Mouse (Mus musculus) spleen, postnatal 36 days (tissue): ENCODE measurements around the gene Otub1.

Experiments used
- DNase-seq, 2 experiments: peaks; one replicate each; pipeline ENCODE4 v3.0.0; 2022; ENCODE audit warnings: low spot score in 2 of 2, mixed read lengths in 1 of 2

The Otub1 gene

DNA sequence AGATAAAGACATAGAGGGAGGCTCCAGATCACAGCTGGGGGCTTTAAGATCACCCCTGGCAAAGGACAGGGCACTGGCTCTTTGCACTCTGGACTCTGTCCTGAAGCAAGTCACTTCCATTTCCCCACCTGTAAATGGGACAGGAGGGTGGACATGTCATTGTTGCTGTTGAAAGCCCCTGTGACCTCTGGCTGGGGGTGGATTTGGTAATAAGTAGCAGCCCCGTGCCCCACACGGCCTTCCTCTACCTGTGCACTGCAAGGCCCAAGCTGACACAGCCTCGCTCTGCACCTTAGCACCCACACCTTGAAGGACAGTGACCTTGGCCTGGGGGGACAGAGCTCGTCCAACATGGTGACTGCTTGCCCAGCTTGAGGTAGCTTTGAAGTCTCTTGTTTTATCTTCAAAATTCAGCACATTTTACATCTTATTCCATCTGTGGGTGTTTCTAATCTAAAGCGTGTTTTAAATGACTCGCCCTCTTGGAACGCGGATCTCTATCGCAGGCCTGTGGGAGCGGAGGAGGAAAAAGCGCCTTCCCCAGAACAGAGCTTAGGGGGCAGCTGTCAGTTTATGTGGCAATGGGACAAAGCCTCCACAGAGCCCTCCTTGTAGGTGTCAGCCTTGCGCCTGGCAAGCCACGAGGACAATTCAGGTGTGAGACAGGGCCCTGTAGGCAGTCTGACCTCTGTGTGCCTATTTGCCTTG is 28.2 kb downstream of the Otub1 start:
- no peak for DNase-seq

DNA sequence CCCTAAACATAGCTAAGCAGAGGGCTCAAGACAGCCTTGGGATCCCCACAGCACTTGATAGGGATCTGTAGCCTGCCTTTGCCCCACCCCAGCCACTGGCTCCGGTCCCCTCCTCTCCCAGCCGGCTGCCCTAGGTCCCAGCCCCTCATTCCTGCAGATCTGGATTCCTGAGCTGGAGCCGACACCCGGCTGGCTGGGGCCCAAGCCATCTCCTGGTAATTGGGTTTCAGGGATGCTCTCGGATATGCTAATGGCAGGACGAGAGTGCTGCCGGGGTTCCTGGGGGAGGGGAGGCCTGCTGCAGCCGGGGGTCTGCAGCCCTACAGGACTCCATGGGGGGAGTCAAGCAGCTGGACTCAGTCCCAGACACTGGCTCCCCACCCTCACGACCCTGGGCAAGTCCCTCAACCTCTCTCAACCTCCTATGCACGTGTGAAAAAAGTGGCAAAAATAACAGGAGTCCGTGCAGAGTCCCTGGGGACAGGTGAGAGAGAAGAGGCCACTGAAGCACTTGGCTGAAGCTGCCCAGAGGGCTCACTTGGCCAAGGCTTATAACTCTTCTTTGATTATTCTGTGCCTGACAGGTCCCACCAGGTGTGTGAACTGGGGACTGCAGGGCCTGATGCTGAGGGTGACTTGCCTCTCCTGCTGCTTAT is 29.9 kb downstream of the Otub1 start:
- no peak for DNase-seq

DNA sequence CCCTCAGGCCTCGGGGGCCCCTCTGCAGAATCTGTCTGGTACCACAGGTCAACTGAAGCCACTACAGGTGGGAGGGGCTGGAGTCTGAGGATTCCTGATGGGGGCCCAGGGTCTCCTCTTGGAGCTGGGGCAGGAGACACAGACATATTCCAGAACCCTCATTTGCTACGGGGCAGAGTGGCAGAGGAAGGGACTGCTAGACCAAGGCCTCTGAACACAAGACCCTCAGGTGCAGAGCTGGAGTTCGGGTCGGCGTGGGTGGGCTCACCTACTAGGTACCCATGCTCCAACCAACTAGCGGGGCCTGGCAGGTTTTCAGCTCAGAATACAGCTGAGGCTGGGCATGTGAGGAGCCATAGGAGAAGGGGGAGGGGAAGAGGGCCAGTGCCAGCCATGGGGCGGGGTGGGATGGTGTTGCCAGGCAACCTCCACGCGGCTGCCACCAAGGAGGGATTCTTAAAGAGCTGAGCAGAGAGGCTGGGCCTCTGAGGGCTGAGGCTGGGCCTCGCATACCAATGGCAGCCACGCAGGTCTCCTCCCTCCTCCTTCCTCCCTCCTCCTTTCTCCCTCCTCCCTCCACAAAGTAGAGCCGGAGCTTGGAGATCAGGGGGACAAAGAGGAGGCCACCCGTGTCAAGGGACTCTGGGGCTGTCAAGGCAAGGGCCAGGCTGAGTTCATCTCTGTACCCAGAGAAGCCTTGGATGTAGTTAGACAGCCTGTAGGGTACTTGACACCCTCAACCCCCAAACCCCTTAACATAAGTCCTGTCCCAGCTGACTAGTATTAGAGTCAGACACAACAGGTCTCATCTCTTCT is 33.9 kb downstream of the Otub1 start:
- DNase-seq: no peak

DNA sequence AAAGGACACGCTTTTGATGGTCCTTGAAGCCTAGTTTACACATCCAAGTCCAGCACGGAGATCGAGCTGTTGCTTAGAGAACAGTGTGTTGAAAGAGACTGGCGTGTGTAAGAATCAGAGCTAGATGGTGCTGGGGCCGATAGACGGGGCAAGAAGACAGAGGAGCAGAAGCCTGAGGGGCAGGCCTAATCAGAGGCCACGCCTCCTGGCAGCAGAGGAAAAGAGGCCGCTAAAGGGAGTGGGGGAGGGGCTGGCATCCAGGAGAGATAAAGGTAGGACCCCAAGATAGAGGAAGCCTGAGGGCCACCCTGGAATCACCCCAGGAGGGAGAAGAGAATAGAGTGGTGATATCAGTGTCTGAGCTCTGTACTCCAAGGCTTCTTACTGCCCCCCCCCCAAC is 34.7 kb downstream of the Otub1 start:
- DNase-seq: no peak

DNA sequence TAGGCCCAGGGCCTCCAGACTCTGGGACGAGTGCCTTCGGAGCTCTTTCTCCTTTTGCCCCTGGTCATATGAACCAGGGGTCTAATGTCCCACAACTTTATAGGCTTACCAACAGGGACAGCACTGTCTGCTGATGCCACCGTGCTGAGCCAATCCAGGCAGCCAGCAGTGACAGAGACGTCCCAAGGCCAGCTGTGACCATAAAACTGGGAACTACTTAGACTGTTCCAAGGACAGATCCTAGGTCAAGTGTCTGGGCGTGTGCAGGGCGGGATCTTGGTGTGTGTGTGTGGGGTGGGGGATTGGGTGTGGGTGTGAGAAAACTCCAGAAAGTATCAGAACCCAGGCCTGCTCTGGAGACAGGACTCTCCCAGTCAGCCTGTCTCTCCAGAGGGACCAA is 35.2 kb downstream of the Otub1 start:
- DNase-seq: no peak

DNA sequence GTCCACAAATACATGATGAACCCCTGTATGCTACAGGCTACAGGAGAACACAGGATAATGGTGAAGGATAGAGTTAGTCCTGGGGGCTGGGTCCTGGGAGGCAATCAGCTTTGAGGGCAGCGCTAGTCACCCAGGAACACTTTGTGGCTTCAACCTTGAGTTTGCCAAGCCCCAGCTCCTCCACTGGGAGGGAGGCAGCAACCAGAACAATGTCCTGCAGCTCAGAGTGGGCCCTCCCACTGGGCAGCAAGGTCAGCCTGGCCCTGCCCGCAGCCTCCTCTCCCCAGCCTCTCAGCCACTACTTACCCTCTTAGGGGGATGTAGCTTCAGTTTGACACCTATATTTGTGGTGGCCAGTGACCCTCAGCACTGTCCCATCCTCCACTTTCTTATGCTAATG is 37.7 kb downstream of the Otub1 start:
- DNase-seq: no peak

DNA sequence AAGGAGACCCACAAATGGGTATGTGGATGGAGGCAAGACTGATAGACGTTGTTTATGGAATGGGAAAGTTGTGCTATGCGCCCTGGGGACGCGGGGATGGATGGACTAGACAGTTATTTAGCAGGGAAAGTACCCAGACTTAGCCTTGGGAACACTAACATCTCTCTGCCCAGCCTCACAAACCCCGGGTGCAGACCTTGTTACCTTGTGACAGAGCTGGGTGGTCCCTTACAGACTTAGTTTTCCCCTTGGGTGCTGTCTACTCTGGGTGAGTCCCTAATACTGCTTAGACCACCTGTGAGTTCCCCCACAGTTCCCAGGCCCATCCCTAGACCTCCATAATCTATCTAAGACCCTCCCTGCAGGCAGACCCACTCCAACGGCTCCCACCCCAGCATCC is 39.3 kb downstream of the Otub1 start:
- DNase-seq: no peak

DNA sequence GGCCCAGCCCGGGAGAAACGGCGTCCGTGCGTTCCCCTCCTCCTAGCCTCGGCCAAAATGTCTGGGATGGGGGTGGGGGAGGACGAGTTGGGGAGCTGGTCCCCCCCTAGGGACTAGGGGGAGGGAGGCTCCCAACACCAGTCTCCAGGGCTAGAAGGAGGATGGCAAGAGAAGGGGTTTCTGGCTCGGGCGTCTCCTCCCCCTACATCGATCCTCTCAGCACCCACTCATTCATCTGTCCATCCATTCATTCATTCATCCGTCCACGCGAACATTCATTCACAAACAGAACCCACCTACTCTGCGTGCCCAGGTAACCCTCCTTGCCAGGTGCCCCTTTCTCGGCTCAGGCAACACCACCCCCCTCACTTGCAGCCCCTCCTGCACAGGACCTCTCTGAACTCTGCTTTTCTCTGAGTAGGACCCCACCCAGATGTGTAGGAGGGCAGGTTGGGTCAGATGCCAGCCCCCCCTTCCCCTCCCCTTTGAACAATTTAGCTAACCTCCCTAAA is 39.9 kb downstream of the Otub1 start:
- no peak for DNase-seq

DNA sequence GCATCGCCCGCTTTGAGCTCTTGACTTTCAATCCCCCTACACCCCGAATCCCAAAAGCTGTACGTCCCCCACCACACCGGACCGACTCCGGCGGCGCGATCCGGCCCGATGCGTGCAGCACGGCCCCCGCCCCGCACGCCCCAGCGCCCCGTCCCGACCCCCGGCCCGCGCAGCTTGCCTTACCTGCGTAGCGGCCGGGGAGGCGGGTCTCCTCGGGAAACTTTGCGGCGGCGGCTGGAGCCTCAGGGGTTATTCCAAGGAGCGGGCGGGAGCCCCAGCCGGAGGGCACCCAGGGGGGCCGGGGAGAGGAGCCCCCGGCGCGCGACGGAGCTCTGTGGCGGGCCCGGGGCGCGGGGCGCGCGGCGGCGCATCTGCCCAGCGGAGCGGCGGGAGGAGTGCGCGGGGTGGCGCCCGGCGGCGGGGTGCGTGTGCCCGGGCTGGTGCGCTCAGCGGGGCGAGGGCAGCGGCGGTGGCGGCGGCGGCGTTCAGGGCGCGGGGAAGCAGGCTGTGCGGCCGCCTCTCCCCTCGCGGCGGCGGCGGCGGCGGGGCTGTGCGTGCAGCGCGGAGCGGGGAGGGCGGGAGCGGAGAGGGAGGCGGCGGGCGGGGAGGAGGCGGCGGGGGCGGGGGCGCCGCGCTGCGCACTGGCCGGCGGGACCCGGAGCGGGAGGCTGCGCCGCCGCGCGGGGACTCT is 40.5 kb downstream of the Otub1 start:
- no peak for DNase-seq

DNA sequence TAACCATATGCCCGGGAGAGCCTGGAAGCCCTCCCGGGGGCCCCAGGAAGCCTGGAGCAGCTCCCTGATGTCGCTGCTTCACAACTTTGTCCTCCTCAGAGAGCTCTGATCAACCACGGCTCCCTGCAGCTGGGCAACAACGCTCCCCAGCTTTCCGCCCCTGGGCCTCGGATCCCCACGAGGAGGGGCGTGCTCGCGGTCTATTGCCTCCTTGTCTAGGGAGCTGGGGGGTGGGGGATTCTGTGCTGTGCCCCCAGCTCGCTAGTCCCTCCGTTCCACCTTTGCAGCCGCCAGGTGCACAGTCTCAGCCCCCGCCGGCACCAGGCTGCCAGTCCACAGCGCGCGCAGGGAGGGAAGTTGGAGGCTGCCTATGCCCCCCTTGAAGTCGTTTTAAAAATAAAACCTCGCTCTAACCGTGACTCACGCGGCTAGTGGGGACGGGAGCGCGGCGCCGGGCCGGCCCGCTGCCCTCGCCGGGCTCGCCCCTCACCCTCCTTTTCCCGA is 41.2 kb downstream of the Otub1 start:
- no peak for DNase-seq

DNA sequence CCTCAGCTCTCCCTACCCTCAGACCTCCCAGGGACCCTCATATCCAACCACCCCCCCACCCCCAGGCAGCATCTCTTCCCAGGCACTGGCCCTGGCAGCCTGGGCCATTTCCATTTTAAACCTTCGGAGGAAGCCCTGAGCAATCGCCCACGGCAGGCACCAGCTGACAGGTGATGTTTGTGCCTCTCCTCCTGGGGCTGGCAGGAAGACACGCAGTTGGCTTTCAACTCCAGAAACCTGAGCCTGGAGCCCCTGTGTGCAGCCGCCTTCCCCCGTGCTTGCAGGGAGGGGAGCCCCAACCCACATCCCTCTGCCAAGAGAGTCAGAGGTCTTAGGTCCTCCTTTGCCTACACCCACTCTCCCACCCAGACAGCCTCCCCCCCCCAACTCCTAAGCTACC is 41.9 kb downstream of the Otub1 start:
- DNase-seq: no peak

DNA sequence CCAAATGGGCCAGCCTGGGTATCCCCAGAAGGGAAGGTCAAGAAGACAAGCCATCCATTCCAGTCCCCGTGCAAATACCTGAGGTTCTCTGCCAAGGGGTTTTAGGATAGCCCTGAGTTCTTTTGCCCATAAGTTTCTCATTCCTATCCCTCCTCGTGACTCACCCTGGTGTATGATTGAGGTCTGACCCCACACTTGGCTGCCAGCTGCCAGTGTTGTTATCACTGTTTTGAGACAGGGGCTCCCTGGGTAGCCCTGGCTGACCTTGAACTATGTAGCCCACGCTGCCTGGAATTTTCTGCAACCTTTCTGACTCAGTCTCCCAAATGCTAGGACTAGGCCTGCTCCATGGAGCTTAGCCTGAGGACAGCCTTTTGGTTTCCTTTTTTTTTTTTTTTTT is 45.1 kb downstream of the Otub1 start:
- DNase-seq: no peak

DNA sequence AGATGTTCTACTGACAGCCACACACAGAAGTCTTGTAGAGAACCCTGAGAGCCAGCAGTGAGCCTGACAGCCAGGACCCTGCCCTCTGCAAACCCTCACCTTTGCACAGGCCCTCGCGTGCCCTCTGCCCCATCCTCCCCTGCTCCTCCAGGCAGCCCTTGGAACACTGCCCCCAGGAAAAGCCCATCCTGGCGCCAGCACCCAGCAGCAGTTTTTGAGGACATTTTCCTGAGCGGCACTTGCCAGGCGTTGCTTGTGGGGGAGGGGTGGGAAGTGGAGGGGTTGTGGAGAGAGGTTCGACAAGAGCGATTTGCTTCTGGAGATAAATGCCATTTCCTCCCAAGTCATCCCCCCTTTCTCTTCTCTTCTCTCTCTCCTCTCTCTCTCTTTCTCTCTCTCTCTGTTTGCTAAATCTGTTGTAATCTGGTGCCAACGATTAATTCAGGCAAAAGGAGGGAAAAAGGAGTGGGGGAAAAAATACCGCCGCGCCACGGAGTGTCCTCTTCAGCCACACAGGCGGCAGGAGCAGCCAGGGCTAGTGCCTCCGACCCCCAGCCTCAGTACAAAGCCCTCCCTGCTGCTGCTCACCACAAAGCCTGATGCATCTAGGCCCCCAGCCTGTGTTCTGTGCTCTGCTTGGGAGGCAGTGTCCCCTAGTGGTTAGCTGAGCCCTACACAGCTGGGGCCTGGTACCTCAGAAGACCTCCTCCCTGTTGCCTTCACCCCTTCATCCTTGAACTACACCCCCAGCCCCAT is 45.8 kb downstream of the Otub1 start:
- DNase-seq: no peak

DNA sequence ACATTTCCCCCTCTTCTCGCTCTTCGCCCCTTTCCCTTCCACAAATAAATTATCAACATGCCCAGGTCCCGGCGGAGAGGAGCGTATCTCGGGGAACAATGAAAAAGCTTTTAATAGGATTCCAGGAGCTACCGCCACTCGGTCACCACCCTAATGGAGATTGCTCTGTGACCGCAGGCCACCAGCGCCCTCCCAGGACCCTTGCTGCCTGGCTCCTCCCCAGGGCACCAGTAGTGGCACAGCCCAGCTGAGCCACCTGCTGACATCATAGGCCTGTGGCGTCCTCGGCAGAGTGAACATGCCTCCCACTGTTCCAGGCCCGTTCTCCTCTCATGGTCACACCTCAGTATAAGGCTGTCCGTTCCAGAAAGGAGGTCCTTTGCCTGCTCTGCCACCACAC is 48.4 kb downstream of the Otub1 start:
- no peak for DNase-seq

DNA sequence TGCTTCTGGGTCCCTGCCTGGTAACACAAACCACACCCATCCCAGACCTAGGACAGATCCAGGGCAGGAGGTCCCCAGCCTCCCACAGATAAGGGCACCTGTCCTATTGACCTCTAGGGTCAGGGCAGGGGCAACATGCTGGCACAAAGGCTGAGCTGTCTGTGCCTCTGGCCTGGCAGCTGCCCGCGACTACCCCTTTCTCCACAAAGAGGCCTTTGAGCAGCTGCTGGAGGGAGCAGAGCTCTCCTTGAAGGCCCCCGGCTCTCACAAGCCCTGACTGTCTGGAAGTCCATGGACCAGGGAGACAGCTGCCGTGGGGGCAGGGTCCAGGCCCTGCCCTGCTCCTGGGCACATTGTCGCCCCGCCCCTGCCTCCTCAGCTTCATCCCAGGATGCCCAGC is 50.9 kb downstream of the Otub1 start:
- DNase-seq: no peak

DNA sequence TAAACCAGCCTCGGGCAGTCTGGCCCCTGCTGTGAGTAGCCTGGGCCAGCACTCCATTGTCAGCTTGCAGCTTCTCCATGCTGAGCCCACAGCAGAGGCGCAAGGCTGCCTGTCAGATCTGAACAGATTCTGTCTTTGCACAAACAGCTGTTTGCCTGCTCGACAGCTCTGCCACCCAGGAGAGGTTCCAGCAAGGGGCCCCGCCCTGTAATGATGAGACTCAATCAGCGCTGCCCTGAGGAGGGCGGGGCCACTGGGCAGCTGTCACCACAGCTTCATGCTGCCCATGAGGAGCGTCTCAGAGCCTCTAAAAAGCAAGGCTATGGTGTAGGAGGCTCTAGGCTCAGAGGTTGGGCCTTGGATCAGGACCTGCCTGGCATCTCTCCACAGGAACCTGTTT is 52.9 kb downstream of the Otub1 start:
- DNase-seq: no peak

DNA sequence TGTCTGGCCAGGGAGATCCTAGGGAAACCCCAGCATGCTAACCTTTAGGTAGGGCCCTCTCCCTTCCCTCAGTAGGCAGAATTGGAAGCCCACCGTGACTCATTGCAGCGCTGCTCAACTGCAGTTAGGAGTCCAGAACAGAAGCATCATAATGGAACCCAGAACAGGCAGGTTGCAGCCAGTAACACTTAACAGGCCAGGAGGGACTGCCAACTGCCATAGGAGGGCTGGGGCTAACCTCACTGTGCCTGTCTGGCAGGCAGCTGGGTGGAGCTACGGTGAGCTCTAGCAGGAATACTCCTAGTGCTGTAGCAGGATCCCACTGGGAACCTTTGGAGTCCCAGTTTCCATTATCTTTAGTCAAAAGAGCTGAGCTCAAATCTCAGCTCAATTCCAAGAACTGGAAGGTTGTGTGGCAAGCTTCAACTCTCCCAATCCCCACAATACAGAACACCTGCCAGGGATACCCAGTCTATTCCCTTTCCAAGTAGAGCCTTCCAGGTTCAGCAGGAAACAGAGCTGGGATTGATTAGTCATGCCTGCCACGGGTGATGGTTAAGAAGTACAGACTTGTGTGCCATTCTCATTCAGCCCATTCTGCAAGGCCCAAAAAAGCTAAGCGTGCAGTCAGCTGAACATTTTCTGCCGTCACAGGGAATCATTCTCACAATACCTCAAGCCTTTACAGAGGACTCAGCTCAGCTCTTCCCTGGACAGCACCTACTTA is 54.0 kb downstream of the Otub1 start:
- no peak for DNase-seq

DNA sequence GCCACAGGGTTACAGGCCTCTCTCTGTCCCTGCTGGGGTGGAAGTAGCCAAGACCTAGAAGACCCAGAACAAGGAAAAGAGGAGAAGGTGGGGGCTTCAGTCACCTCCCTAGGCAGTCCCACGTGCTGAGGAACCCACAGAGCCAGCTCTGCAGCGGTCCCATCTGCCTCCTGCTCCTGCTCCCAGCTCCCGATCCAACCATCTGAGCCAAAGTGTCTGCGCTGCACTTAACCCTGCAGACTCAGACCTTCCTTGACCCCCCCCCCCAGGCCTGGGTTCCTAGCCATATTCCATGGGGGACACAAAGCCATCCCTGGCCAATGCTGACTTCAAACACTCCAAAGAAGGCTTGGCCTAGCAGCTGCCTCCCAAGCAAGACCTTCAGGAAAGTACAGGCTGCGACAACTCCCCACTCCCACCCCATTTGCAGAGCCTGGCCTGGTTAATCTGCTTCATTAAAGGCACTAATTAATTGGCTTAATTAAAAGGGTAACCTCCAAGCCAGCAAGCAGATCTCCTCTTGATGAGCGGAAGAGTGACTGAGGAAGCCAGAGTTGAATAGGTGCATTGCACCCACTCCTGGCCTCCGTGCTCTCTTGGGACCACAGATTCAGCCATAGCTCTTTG is 54.7 kb downstream of the Otub1 start:
- no peak for DNase-seq

DNA sequence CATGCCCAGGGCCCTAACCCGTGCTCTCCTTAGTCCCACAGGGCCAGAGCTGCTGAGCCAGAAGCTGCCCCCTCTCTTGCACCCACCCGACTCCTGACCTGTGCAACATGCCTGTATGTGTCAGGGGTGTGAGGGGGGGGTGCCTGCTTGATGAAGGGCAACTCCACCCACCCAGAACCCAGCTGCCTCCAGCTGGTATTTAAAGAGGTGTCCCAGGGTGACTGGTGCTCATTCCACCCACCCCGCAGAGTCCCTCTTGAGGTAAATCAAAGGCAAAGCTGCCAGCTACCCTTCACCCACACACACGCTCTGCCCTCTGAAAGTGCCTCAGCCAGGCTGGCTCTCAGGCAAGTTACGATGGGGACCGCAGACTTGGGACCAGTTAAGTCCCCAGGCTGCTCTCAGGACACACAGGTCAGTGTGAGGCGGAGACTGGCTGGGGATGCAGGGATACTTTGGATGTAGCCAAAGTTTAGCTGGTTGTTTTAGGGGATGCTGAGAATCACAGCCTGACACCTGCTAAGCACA is 56.9 kb downstream of the Otub1 start:
- no peak for DNase-seq
